Comparison of ENCODE assay signal across 19 mouse cellular contexts in the genomic region with DNA sequence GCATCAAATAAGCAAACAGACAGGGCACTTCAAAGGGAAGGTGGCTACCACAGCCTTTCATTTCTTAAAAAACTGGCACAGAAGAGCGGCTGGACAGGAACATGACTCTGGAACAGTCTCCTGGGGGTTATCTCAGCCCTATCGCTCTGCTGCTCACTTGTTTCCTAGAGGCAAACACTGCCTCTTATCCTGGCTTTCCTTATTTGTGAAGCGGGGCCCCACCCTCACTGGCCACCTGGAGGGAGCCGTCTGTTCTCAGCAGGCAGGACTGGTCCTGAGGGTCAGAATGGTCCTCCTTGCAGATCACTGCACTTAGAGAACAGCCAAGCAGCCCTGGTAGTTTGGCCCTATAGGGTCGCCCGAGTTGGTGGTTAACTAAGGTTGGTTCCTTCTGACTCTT.
DNase-seq lines count a peak whose midpoint lies in the region; ATAC-seq lines count a peak whose summit lies in the region.
"Had no signal": no experiment of that assay in that cellular context is flagged by ENCODE, and none has a peak within 500 bp of the region (broad histone marks: within the 10 kb centered on the region; RNA-seq: fewer than 3 reads in every experiment).

No protein-coding gene starts in this region.

- H3K9me3 ChIP-seq in heart, embryonic 12.5 days (replicated peaks) = no peaks in the 10 kb centered on the region
- H3K9me3 ChIP-seq in midbrain, embryonic 11.5 days (ENCODE audit: control insufficient read depth, low read length) = no peaks in the 10 kb centered on the region
- H3K9me3 ChIP-seq in midbrain, embryonic 15.5 days = no peaks in the 10 kb centered on the region
- no peaks in the 10 kb centered on the region for H3K9me3 ChIP-seq in intestine, embryonic 16.5 days (ENCODE audit: control insufficient read depth, low read length)
- no peaks in the 10 kb centered on the region for H3K9me3 ChIP-seq in stomach, embryonic 16.5 days (replicated peaks; ENCODE audit: control insufficient read depth, low read length)
- H3K9me3 ChIP-seq: embryonic facial prominence, embryonic 12.5 days; forebrain, embryonic 12.5 days; heart, embryonic 13.5 days; hindbrain, embryonic 12.5 days had no signal

- H3K4me2 ChIP-seq in heart, embryonic 12.5 days = no peak overlapping the region
- H3K4me2 ChIP-seq in midbrain, embryonic 11.5 days = no peak overlapping the region
- H3K4me2 ChIP-seq in midbrain, embryonic 15.5 days = no peak overlapping the region
- H3K4me2 ChIP-seq in intestine, embryonic 16.5 days (ENCODE audit: low read depth, low read length) = no peak overlapping the region
- H3K4me2 ChIP-seq in stomach, embryonic 16.5 days (ENCODE audit: low read depth, low read length) = no peak overlapping the region
- H3K4me2 ChIP-seq: embryonic facial prominence, embryonic 12.5 days; forebrain, embryonic 12.5 days; heart, embryonic 13.5 days; hindbrain, embryonic 12.5 days had no signal

- H3K27ac ChIP-seq in heart, embryonic 12.5 days (ENCODE audit: poor library complexity, severe bottlenecking) = no peak overlapping the region
- no peak overlapping the region for H3K27ac ChIP-seq in midbrain, embryonic 11.5 days (ENCODE audit: low read depth, low read length)
- H3K27ac ChIP-seq in midbrain, embryonic 15.5 days = no peak overlapping the region
- H3K27ac ChIP-seq in intestine, embryonic 16.5 days (ENCODE audit: low read length) = no peak overlapping the region
- no peak overlapping the region for H3K27ac ChIP-seq in stomach, embryonic 16.5 days (ENCODE audit: low read length)
- H3K27ac ChIP-seq: embryonic facial prominence, embryonic 12.5 days; forebrain, embryonic 12.5 days; heart, adult 2 months; heart, embryonic 13.5 days; hindbrain, embryonic 12.5 days had no signal

- no peak overlapping the region for H3K4me3 ChIP-seq in heart, embryonic 12.5 days
- no peak overlapping the region for H3K4me3 ChIP-seq in midbrain, embryonic 11.5 days (ENCODE audit: low read depth, low read length)
- H3K4me3 ChIP-seq in midbrain, embryonic 15.5 days = no peak overlapping the region
- no peak overlapping the region for H3K4me3 ChIP-seq in intestine, embryonic 16.5 days (ENCODE audit: low read length)
- H3K4me3 ChIP-seq in stomach, embryonic 16.5 days (replicated peaks; ENCODE audit: low read length) = no peak overlapping the region
- H3K4me3 ChIP-seq: embryonic facial prominence, embryonic 12.5 days; forebrain, embryonic 12.5 days; heart, adult 2 months; heart, embryonic 13.5 days; hindbrain, embryonic 12.5 days had no signal

- H3K9ac ChIP-seq in heart, embryonic 12.5 days = no peak overlapping the region
- no peak overlapping the region for H3K9ac ChIP-seq in midbrain, embryonic 11.5 days (ENCODE audit: low read length)
- H3K9ac ChIP-seq in midbrain, embryonic 15.5 days = no peak overlapping the region
- H3K9ac ChIP-seq in intestine, embryonic 16.5 days (ENCODE audit: low read depth, low read length) = no peak overlapping the region
- no peak overlapping the region for H3K9ac ChIP-seq in stomach, embryonic 16.5 days (ENCODE audit: low read length)
- H3K9ac ChIP-seq: embryonic facial prominence, embryonic 12.5 days; forebrain, embryonic 12.5 days; heart, embryonic 13.5 days; hindbrain, embryonic 12.5 days had no signal

- WGBS in heart, embryonic 12.5 days = 41% methylated on average over 6 of the region's 6 CpGs
- WGBS in midbrain, embryonic 11.5 days = 69% methylated on average over 6 of the region's 6 CpGs
- WGBS in midbrain, embryonic 15.5 days = 73% methylated on average over 6 of the region's 6 CpGs
- 57% methylated on average over 6 of the region's 6 CpGs for WGBS in intestine, embryonic 16.5 days
- 44% methylated on average over 6 of the region's 6 CpGs for WGBS in stomach, embryonic 16.5 days

- no peaks in the 10 kb centered on the region for H3K36me3 ChIP-seq in heart, embryonic 12.5 days
- no peaks in the 10 kb centered on the region for H3K36me3 ChIP-seq in midbrain, embryonic 11.5 days (ENCODE audit: control insufficient read depth, insufficient read depth, low read length)
- H3K36me3 ChIP-seq in midbrain, embryonic 15.5 days (replicated peaks) = no peaks in the 10 kb centered on the region
- H3K36me3 ChIP-seq in intestine, embryonic 16.5 days (ENCODE audit: control insufficient read depth, insufficient read depth, low read length) = no peaks in the 10 kb centered on the region
- no peaks in the 10 kb centered on the region for H3K36me3 ChIP-seq in stomach, embryonic 16.5 days (ENCODE audit: control insufficient read depth, insufficient read depth, low read length)
- H3K36me3 ChIP-seq: embryonic facial prominence, embryonic 12.5 days; forebrain, embryonic 12.5 days; heart, embryonic 13.5 days; hindbrain, embryonic 12.5 days had no signal

- DNase-seq in heart, adult 11 months = no peak
- DNase-seq in midbrain, embryonic 11.5 days (ENCODE audit: low spot score, missing footprints) = peak; percentile 35
- no peak for DNase-seq in right cerebral cortex, adult 2 months (ENCODE audit: low spot score in 2 of 2)
- no peak for DNase-seq in ovary, postnatal 14 days (ENCODE audit: low spot score)
- DNase-seq: adrenal gland, postnatal 10 days; cerebellum, adult 11 months; cerebellum, adult 8-10 months; gastrocnemius, postnatal 10 days; heart, adult 2 months; heart, postnatal 4 days had no signal

- peaks cover 7% of the 10 kb centered on the region for H3K27me3 ChIP-seq in heart, embryonic 12.5 days (replicated peaks)
- no peaks in the 10 kb centered on the region for H3K27me3 ChIP-seq in midbrain, embryonic 11.5 days (ENCODE audit: control insufficient read depth, insufficient read depth, low read length)
- H3K27me3 ChIP-seq in midbrain, embryonic 15.5 days (replicated peaks) = no peaks in the 10 kb centered on the region
- H3K27me3 ChIP-seq in intestine, embryonic 16.5 days (replicated peaks; ENCODE audit: control insufficient read depth, insufficient read depth, low read length) = no peaks in the 10 kb centered on the region
- H3K27me3 ChIP-seq in stomach, embryonic 16.5 days (ENCODE audit: control insufficient read depth, insufficient read depth, low read length) = no peaks in the 10 kb centered on the region
- H3K27me3 ChIP-seq: embryonic facial prominence, embryonic 12.5 days; forebrain, embryonic 12.5 days; hindbrain, embryonic 12.5 days had no signal

- peak; percentile 37 for ATAC-seq in heart, embryonic 12.5 days (ENCODE audit: insufficient number of reproducible peaks, low FRiP score)
- ATAC-seq in midbrain, embryonic 11.5 days (ENCODE audit: low FRiP score) = no peak
- no peak for ATAC-seq in midbrain, embryonic 15.5 days (replicated peaks)
- peak; percentile 57; the same call in 1 of the 2 replicates for ATAC-seq in intestine, embryonic 16.5 days
- ATAC-seq in stomach, embryonic 16.5 days (ENCODE audit: insufficient read depth, low FRiP score) = peak; percentile 72; the same call in 1 of the 2 replicates
- ATAC-seq: forebrain, embryonic 16.5 days had no signal

- H3K4me1 ChIP-seq in heart, embryonic 12.5 days (replicated peaks) = peaks cover 17% of the 10 kb centered on the region
- H3K4me1 ChIP-seq in midbrain, embryonic 11.5 days (ENCODE audit: control insufficient read depth, insufficient read depth, low read length) = no peaks in the 10 kb centered on the region
- no peaks in the 10 kb centered on the region for H3K4me1 ChIP-seq in midbrain, embryonic 15.5 days
- no peaks in the 10 kb centered on the region for H3K4me1 ChIP-seq in intestine, embryonic 16.5 days (ENCODE audit: control insufficient read depth, insufficient read depth, low read length)
- H3K4me1 ChIP-seq in stomach, embryonic 16.5 days (ENCODE audit: control insufficient read depth, insufficient read depth, low read length) = no peaks in the 10 kb centered on the region
- H3K4me1 ChIP-seq: embryonic facial prominence, embryonic 12.5 days; forebrain, embryonic 12.5 days; hindbrain, embryonic 12.5 days had no signal

Comparison
In these comparisons a context has a peak if more than half of its experiments do, and no peak if none do; other contexts are left out.
1. ATAC-seq: peak in heart, embryonic 12.5 days (single experiment), intestine, embryonic 16.5 days (single experiment) and stomach, embryonic 16.5 days (single experiment); none in midbrain, embryonic 11.5 days (single experiment) and midbrain, embryonic 15.5 days (single experiment).